Mouse (Mus musculus): ENCODE data around the gene Apoc1.

- TF ChIP-seq CTCF (IDR thresholded peaks at IDR 0.05; ENCODE audit: borderline replicate concordance, insufficient read depth, low read depth, low read length) (no peak), POLR2A (IDR thresholded peaks at IDR 0.05; ENCODE audit: borderline replicate concordance, insufficient read depth, low read length) (no peak)
These were observed 12.8 kb upstream of the Apoc1 start for GRCm38 (mm10) chr7:19705271-19705670.

All from cerebellum, adult 2 months (tissue).